Mouse (Mus musculus) cerebellum, adult 9-10 months (tissue): ENCODE measurements at regions not wholly inside any gene's neighbourhood (a gene's known extent, or its start where the extent isn't known, plus 50 kb on each side); places are given as distances from the start of the nearest gene placed in this dataset.

Source experiments
- DNase-seq: peaks from one replicate; pipeline ENCODE4 v3.0.0; 2022

DNA sequence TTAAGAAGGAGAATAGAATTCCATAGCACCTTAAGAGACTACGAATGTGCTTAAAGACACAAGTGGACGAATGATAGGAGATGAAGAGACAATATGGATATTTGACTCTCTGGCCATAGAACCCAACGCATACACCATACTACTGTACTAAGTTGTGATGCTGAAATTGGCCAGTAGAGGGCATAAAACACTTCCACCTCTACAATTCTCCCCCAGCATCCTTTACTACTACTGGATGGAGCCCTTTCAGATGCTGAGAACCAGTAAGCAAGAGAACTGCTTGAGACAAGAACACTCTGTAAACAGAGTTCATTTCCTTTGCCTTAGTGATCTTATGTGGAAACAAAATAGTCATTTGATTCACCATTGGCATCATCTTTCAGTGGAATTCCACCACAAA, 96.9 kb upstream of the Col1a2 start:
- peak; percentile 37 for DNase-seq

GRCm38 (mm10) chr6:4413201-4413600, 91.4 kb upstream of the Col1a2 start:
- no peak for DNase-seq

DNA sequence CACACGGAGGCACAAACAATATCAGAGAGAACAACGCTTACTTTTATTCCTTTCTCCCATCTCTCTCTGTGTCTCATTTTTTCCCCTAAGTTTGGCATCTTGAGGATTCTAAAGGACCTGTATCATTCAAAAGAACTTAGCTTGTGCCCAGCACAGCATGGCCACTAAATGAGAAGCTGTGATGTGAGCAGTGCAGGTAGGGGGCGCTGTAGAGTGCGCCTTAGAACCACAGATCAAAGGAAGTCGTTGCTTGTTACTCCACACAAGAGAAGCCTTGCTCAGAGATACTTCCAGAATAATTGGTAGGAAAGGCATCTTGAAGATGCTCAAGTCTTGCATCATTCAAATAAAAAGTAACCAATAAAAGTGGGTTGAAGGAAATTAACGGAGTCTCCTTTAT, 90.4 kb upstream of the Col1a2 start:
- DNase-seq = peak; percentile 41

GRCm38 (mm10) chr6:4415206-4415605, 89.4 kb upstream of the Col1a2 start:
- DNase-seq = no peak

DNA sequence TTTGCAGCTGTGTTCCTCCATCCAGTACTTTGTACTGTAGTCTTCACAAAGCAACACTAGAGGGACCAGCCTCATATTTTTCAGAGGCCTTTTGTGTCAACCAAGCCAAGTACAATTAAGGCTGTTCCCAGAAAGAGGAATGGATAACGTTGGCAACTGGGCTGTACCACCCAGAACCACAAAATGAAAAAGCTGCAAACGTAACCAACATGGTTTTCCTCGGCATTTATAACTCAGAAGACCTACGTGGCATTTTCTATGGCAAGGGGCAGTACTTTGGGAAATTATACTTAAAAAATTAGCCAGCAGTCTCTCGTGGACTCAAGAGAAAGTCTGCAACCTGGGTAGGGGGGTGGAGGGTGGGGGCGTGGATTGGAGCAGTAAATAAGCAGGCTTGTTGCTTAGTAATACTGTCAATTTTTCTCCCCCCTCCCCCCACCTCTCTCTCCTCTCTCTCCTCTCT, 87.3 kb upstream of the Col1a2 start:
- no peak for DNase-seq

DNA sequence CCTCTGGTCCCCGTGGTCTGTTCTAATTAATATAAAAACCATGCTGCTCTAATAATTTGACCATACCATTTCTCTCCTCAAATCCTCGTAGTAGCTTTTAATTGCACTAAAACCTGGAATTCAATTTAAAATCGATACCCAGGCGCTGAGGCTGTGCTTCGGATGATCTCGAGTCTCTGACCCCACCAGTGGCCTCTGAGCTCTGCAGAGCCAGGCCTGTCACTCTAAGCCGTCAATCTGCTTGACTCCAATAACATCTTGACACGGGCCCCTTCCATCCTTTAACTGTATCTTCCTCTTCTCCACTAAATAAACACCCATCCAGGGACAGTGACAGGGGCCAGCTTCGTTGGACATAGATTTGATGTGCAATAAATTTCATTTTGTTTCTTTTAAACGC, 86.2 kb upstream of the Col1a2 start:
- DNase-seq = no peak

GRCm38 (mm10) chr6:4418941-4419351, 85.7 kb upstream of the Col1a2 start:
- no peak for DNase-seq

DNA sequence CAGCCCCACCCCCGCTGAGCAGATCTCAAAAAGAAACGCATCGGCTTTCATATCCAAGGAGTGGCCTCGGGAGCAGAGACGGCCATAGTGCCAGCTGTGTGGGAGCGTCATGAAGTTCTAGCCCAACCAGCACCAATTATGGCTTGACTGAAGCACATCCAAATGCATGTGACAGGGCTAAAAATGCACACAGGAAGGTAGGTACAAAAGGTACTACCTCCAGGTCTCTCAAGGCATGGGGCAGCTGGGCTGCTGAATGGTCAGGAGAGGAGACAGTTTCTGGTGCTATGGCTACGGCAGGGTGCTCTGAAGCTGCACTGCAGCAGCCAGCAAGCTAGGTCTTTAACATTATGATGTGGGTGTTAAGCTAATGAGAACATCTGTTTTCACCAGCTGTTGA, 83.1 kb upstream of the Col1a2 start:
- no peak for DNase-seq

- DNase-seq = no peak
Observed at GRCm38 (mm10) chr6:4427122-4427521, 77.5 kb upstream of the Col1a2 start.

DNA sequence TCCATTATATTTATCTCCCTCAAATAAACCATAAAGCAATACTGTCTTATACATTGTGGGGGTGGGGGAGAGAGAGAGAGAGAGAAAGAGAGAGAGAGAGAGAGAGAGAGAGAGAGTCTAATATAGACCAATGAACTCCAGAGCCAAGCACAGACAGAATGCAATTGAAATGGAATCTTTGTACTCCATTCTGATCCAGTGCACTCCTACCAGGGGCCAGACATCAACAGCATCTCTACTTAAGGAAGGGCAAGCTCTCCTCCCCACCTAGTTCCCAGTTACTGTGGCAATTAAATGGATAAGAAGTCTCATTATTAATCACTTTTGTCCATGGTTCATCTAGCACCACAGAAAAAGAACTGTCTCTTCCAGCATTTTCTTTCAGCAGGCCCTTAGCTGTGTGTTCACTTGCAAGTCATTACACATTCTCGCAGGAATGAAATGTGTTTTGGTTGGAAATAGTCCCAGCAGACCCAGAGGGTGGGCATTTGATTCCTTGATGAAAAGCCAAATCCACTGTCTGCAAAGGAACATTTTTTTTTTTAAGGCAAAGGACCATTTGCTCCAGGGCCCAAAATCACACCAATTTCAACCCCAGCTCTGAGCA, 73.8 kb upstream of the Col1a2 start:
- DNase-seq = peak; percentile 13

DNA sequence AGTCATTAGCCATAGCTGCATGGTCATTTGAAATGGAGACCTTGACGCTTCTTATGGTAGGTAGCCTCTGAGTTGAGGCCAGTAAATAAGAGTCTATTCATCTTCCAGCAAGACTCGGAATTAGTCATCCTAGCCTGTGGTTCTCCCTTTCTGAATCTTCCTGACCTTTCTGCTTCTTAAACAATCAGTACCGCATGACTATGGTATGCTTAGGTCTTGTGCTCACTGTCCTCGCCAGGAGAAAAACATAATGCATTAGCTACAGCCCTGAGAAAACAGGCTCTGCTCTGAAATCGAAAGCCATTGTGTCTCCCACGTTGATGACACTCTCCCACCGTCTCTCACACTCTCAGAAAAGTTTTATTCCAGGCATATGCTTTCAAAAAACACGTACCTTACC, 72.4 kb upstream of the Col1a2 start:
- DNase-seq = no peak

DNA sequence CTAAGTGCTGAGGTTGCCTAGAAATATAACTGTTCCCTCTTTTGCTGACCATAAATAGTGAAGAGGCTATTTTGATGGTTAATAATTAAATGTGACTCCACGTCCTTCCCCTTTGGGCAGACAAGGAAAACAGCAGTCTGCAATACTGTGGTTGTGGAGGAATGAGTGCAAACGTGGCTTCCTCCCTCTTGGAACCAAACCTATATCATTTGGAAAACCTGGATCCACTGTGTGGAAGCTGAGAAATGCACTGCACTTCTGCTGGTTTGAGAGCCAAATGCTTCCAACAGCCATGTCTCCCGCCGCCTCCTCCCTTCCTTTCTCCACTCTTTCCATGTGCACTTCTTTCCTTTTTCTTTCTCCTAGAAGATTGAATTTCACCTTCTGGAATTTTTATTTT, 68.2 kb upstream of the Col1a2 start:
- no peak for DNase-seq

- DNase-seq = no peak
Observed at GRCm38 (mm10) chr6:4436874-4437273, 67.7 kb upstream of the Col1a2 start.

DNA sequence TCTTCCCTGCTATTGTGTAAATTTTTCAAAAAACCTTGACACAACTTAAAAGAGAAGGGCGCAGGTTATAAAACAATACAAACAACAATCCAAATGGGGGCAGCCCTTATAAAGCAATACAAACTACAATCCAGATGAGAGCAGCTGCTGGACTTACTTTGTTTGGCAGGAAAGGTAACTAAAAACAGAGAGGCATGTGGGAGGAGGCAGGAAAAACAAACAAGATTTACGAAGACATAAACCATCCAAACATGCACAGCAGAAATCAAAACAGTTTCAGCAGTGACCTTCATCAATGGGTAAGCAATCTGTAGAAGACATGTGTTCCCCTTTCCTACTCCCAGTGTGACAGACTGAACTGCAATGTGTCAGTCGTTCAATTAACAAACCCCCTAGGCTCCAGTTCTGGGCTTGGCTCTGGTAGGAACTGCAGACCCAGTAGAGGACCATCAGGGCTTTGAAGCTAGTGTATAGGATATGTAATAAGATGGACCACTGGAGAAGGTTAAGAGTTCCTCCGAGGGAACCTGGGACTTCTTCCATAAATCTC, 62.9 kb upstream of the Col1a2 start:
- no peak for DNase-seq

DNA sequence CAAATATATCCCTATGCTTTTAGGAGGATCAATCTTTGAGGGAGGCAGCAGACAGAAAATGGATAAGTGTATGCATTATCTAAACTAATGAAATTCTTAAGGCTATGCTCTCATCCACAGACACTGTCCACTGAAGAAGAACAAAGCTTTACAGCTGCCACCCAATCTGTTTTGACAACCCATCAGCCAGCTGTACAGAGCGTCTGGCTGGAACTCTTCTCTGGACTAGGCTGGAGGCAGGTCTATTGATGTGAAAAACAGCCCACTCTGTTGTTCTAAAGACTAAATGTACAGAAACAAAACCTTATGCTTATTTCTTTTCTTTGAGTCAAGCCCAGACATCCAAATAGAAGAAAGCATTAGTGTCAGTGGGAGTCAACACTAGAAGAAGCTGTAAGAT, 58.7 kb upstream of the Col1a2 start:
- DNase-seq = no peak

DNA sequence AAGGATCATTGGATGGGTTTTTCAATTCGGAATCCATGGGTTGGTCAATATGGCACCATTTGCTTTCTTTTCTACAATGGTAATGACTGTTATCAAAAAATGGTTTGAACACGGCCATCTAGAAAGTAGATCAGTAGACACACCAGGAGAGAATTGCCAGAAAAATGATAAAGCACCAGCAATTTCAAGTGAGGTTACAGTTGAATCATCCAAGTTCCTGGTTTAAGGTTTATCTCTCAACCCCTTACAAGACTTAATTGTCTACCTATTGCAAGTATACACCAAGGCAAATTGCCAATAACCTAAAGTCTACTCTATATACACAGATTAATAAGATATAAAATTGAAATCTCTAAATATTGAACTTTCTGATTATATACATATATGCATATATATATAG, 53.4 kb upstream of the Col1a2 start:
- DNase-seq = no peak
